Comparison of ENCODE assay signal across 10 mouse cellular contexts in the genomic region with DNA sequence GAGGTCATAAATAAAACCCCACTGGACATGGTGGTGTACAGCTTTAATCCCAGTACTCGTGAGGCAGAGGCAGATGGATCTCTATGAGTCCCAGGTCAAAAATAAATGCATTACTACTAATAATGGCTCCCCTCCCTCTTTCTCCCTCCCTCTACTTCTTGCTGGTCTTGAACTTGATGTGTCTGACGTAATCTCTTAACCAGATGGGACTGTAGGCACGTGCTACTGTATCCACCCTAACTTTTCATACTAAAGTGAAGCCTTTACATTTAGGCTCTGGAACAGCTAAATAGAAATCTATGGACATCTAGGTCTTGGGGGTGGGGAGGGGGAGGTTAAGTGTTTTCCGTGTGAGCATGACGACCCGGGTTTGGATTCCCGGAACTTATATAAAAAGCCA. TPM values are rescaled to one million over a fixed set of nuclear protein-coding genes. Genes with fewer than 3 reads are reported as not detected.
DNase-seq lines count a peak whose midpoint lies in the region; ATAC-seq and TF ChIP-seq lines count a peak whose summit lies in the region.
"Had no signal": no experiment of that assay in that cellular context is flagged by ENCODE, and none has a peak within 500 bp of the region (broad histone marks: within the 10 kb centered on the region; RNA-seq: fewer than 3 reads in every experiment).

No protein-coding gene starts in this region.

- 64% methylated on average over 7 of the region's 7 CpGs for WGBS in heart, postnatal 0 days
- WGBS in embryonic facial prominence, embryonic 12.5 days = 86% methylated on average over 7 of the region's 7 CpGs
- 73% methylated on average over 7 of the region's 7 CpGs for WGBS in hindbrain, postnatal 0 days
- 78% methylated on average over 7 of the region's 7 CpGs for WGBS in midbrain, embryonic 13.5 days

- DNase-seq in heart, postnatal 0 days (ENCODE audit: low spot score) = no peak
- no peak for DNase-seq in heart, postnatal 25 days (ENCODE audit: low spot score)
- no peak for DNase-seq in hindbrain, postnatal 0 days (ENCODE audit: low spot score)
- DNase-seq in left cerebral cortex, postnatal 25 days (ENCODE audit: low spot score in 2 of 2) = no peak
- no peak for DNase-seq in left cerebral cortex, postnatal 36 days (ENCODE audit: low spot score in 2 of 2)
- DNase-seq in layer of hippocampus, adult 9-11 months = no peak
- DNase-seq: gastrocnemius, postnatal 10 days; lung, postnatal 4 days had no signal

- no peaks in the 10 kb centered on the region; the same call in 1 of the 2 replicates for H3K4me1 ChIP-seq in heart, postnatal 0 days (ENCODE audit: control insufficient read depth, insufficient read depth)
- peaks cover 30% of the 10 kb centered on the region; the same call in 1 of the 2 replicates for H3K4me1 ChIP-seq in embryonic facial prominence, embryonic 12.5 days
- peaks cover 8% of the 10 kb centered on the region; the same call in 1 of the 2 replicates for H3K4me1 ChIP-seq in hindbrain, postnatal 0 days (ENCODE audit: insufficient read depth, low read length)
- peaks cover 27% of the 10 kb centered on the region for H3K4me1 ChIP-seq in midbrain, embryonic 13.5 days (replicated peaks)

- intact Hi-C loops in heart, postnatal 25 days (cut with DNase I) = no loop called here
- intact Hi-C loops in left cerebral cortex, postnatal 25 days (cut with DNase I) = no loop called here
- intact Hi-C loops in left cerebral cortex, postnatal 36 days (cut with DNase I) = no loop called here

- H3K27me3 ChIP-seq in heart, postnatal 0 days (ENCODE audit: control insufficient read depth, insufficient read depth, low read length) = no peaks in the 10 kb centered on the region
- H3K27me3 ChIP-seq in embryonic facial prominence, embryonic 12.5 days = no peaks in the 10 kb centered on the region
- H3K27me3 ChIP-seq in hindbrain, postnatal 0 days (ENCODE audit: insufficient read depth, low read length) = no peaks in the 10 kb centered on the region
- no peaks in the 10 kb centered on the region for H3K27me3 ChIP-seq in midbrain, embryonic 13.5 days

- H3K9ac ChIP-seq in heart, postnatal 0 days (replicated peaks; ENCODE audit: low read depth, low read length) = 0 out of 2 replicates have a peak overlapping the region, but pooled peaks have one; percentile 2
- H3K9ac ChIP-seq in embryonic facial prominence, embryonic 12.5 days = no peak overlapping the region
- no peak overlapping the region for H3K9ac ChIP-seq in hindbrain, postnatal 0 days (replicated peaks; ENCODE audit: low read length)
- H3K9ac ChIP-seq in midbrain, embryonic 13.5 days (replicated peaks) = peak overlapping the region; percentile 46

- TF ChIP-seq EP300 in heart, postnatal 0 days (IDR thresholded peaks at IDR 0.05; ENCODE audit: low read depth) = no peak

- no peak for TF ChIP-seq CTCF in heart, postnatal 0 days (IDR thresholded peaks at IDR 0.05; ENCODE audit: low read depth)
- no peak for TF ChIP-seq CTCF in hindbrain, postnatal 0 days (IDR thresholded peaks at IDR 0.05; ENCODE audit: low read depth)

- H3K9me3 ChIP-seq in heart, postnatal 0 days (replicated peaks; ENCODE audit: control insufficient read depth, low read length) = no peaks in the 10 kb centered on the region
- no peaks in the 10 kb centered on the region for H3K9me3 ChIP-seq in embryonic facial prominence, embryonic 12.5 days
- no peaks in the 10 kb centered on the region for H3K9me3 ChIP-seq in hindbrain, postnatal 0 days (ENCODE audit: low read length)
- no peaks in the 10 kb centered on the region for H3K9me3 ChIP-seq in midbrain, embryonic 13.5 days

- peak overlapping the region; percentile 97 for H3K4me2 ChIP-seq in heart, postnatal 0 days (ENCODE audit: low read depth, low read length)
- H3K4me2 ChIP-seq in embryonic facial prominence, embryonic 12.5 days (replicated peaks) = peak overlapping the region; percentile 89
- peak overlapping the region; percentile 78; the same call in 1 of the 2 replicates for H3K4me2 ChIP-seq in hindbrain, postnatal 0 days (ENCODE audit: low read depth, low read length)
- peak overlapping the region; percentile 93 for H3K4me2 ChIP-seq in midbrain, embryonic 13.5 days (replicated peaks)

- H3K36me3 ChIP-seq in heart, postnatal 0 days (replicated peaks; ENCODE audit: control insufficient read depth, insufficient read depth, low read length) = no peaks in the 10 kb centered on the region
- H3K36me3 ChIP-seq in embryonic facial prominence, embryonic 12.5 days = no peaks in the 10 kb centered on the region
- no peaks in the 10 kb centered on the region for H3K36me3 ChIP-seq in hindbrain, postnatal 0 days (ENCODE audit: insufficient read depth, low read length)
- H3K36me3 ChIP-seq in midbrain, embryonic 13.5 days = no peaks in the 10 kb centered on the region

- no peak for ATAC-seq in heart, postnatal 0 days (ENCODE audit: insufficient read depth, low read depth)
- ATAC-seq in embryonic facial prominence, embryonic 12.5 days (ENCODE audit: insufficient number of reproducible peaks, insufficient read depth, low FRiP score, low TSS enrichment) = no peak
- no peak for ATAC-seq in hindbrain, postnatal 0 days
- no peak for ATAC-seq in midbrain, embryonic 13.5 days

- H3K4me3 ChIP-seq in heart, postnatal 0 days (ENCODE audit: low read depth, low read length) = peak overlapping the region; percentile 80
- H3K4me3 ChIP-seq in embryonic facial prominence, embryonic 12.5 days = peak overlapping the region; percentile 53
- peak overlapping the region; percentile 59 for H3K4me3 ChIP-seq in hindbrain, postnatal 0 days (ENCODE audit: low read length)
- H3K4me3 ChIP-seq in midbrain, embryonic 13.5 days (replicated peaks) = peak overlapping the region; percentile 59

- peak overlapping the region; percentile 98; the same call in 1 of the 2 replicates for H3K27ac ChIP-seq in heart, postnatal 0 days (ENCODE audit: low read depth)
- H3K27ac ChIP-seq in embryonic facial prominence, embryonic 12.5 days = no peak overlapping the region
- no peak overlapping the region for H3K27ac ChIP-seq in hindbrain, postnatal 0 days
- H3K27ac ChIP-seq in midbrain, embryonic 13.5 days = no peak overlapping the region

RNA-seq across cellular contexts. Expression of gene Cdkn1b, which starts 10.2 kb away (rescaled TPM):
- 42.9 and 65.1 TPM in 2 replicates for total RNA-seq in heart, postnatal 0 days (2014; rRNA removed; ENCODE audit: low replicate concordance)
- polyA plus RNA-seq in heart, postnatal 0 days (2015; fragmentation: Nextera tagmentation; extraction: Ambion mirVana) = 23.7 and 27.0 TPM in 2 replicates
- 10 to 100 TPM; 40.3 to 49.5 TPM for total RNA-seq in heart, postnatal 25 days (2021)
- 19.3 and 19.5 TPM in 2 replicates for polyA plus RNA-seq in embryonic facial prominence, embryonic 12.5 days (2016; fragmentation: Nextera tagmentation; extraction: Ambion mirVana)
- total RNA-seq in hindbrain, postnatal 0 days (2014; rRNA removed) = 33.2 and 44.7 TPM in 2 replicates
- polyA plus RNA-seq in hindbrain, postnatal 0 days (2015; fragmentation: Nextera tagmentation; extraction: Ambion mirVana) = 26.3 and 30.2 TPM in 2 replicates
- polyA plus RNA-seq in midbrain, embryonic 13.5 days (2015; fragmentation: Nextera tagmentation; extraction: Ambion mirVana) = 33.8 and 35.1 TPM in 2 replicates
- total RNA-seq in left cerebral cortex, postnatal 25 days (2021) = 10 to 100 TPM; 40.3 to 43.2 TPM
- total RNA-seq in left cerebral cortex, postnatal 36 days (2021) = 10 to 100 TPM; 41.5 to 46.0 TPM

RNA-seq across cellular contexts. Expression of gene Gpr19, which starts 32.0 kb away (rescaled TPM):
- 4.0 and 13.4 TPM in 2 replicates for total RNA-seq in heart, postnatal 0 days (2014; rRNA removed; ENCODE audit: low replicate concordance)
- polyA plus RNA-seq in heart, postnatal 0 days (2015; fragmentation: Nextera tagmentation; extraction: Ambion mirVana) = 7.6 and 9.4 TPM in 2 replicates
- total RNA-seq in heart, postnatal 25 days (2021) = 1 to 10 TPM; 3.3 to 5.1 TPM
- 10.1 and 14.6 TPM in 2 replicates for polyA plus RNA-seq in embryonic facial prominence, embryonic 12.5 days (2016; fragmentation: Nextera tagmentation; extraction: Ambion mirVana)
- 33.2 and 43.7 TPM in 2 replicates for total RNA-seq in hindbrain, postnatal 0 days (2014; rRNA removed)
- 33.7 and 33.9 TPM in 2 replicates for polyA plus RNA-seq in hindbrain, postnatal 0 days (2015; fragmentation: Nextera tagmentation; extraction: Ambion mirVana)
- 45.0 and 47.9 TPM in 2 replicates for polyA plus RNA-seq in midbrain, embryonic 13.5 days (2015; fragmentation: Nextera tagmentation; extraction: Ambion mirVana)
- 10 to 100 TPM; 25.3 to 27.3 TPM for total RNA-seq in left cerebral cortex, postnatal 25 days (2021)
- total RNA-seq in left cerebral cortex, postnatal 36 days (2021) = 10 to 100 TPM; 20.2 to 24.9 TPM

RNA-seq across cellular contexts. Expression of gene Apold1, which starts 51.1 kb away (rescaled TPM):
- 24.8 and 28.5 TPM in 2 replicates for total RNA-seq in heart, postnatal 0 days (2014; rRNA removed; ENCODE audit: low replicate concordance)
- 6.9 and 9.2 TPM in 2 replicates for polyA plus RNA-seq in heart, postnatal 0 days (2015; fragmentation: Nextera tagmentation; extraction: Ambion mirVana)
- total RNA-seq in heart, postnatal 25 days (2021) = 1 to 10 TPM; 7.0 to 8.2 TPM
- 4.5 and 4.7 TPM in 2 replicates for polyA plus RNA-seq in embryonic facial prominence, embryonic 12.5 days (2016; fragmentation: Nextera tagmentation; extraction: Ambion mirVana)
- total RNA-seq in hindbrain, postnatal 0 days (2014; rRNA removed) = 6.3 and 7.0 TPM in 2 replicates
- 4.2 and 4.8 TPM in 2 replicates for polyA plus RNA-seq in hindbrain, postnatal 0 days (2015; fragmentation: Nextera tagmentation; extraction: Ambion mirVana)
- 3.0 and 3.7 TPM in 2 replicates for polyA plus RNA-seq in midbrain, embryonic 13.5 days (2015; fragmentation: Nextera tagmentation; extraction: Ambion mirVana)
- total RNA-seq in left cerebral cortex, postnatal 25 days (2021) = 1 to 10 TPM; 4.1 to 4.5 TPM
- total RNA-seq in left cerebral cortex, postnatal 36 days (2021) = 1 to 10 TPM; 3.2 to 8.0 TPM

Comparison
In these comparisons a context has a peak if more than half of its experiments do, and no peak if none do; other contexts are left out.
1. H3K9ac ChIP-seq: peak in heart, postnatal 0 days (single experiment) and midbrain, embryonic 13.5 days (single experiment); none in embryonic facial prominence, embryonic 12.5 days (single experiment) and hindbrain, postnatal 0 days (single experiment).
2. Peak in every context shown above with its lines, with median percentiles within 50 percentile points of each other: H3K4me2 ChIP-seq and H3K4me3 ChIP-seq.